Mouse (Mus musculus) heart, embryonic 15.5 days (tissue): Measurements from ENCODE around the gene Pole2. TPM values are rescaled to one million over a fixed set of nuclear protein-coding genes. Genes with fewer than 3 reads are reported as not detected.
A peak's percentile ranks its signal among the peaks of the same experiment; 100 is the strongest.

ENCODE experiments used
- ATAC-seq: fragments of 200-750 bp; cut with Nextera tagmentation; replicated peaks from 2 replicates; pipeline ENCODE4 v1.8.0; 2017; ENCODE audit warnings: low read depth, moderate TSS enrichment; ENCODE audit not compliant: insufficient number of reproducible peaks, insufficient read depth, low FRiP score
- H3K27ac ChIP-seq: fragments of 300-500 bp; sonication (generic); 2 replicates; pipeline ENCODE4 v1.5.1; 2015; ENCODE audit warnings: mild to moderate bottlenecking, inconsistent platforms
- H3K27me3 ChIP-seq: fragments of 300-500 bp; sonication (generic); 2 replicates; pipeline ENCODE4 v1.6.1; 2015; ENCODE audit warnings: inconsistent platforms
- H3K36me3 ChIP-seq: fragments of 300-500 bp; sonication (generic); 2 replicates; pipeline ENCODE4 v1.6.1; 2015; ENCODE audit warnings: mild to moderate bottlenecking, inconsistent platforms
- H3K4me1 ChIP-seq: fragments of 300-500 bp; sonication (generic); replicated peaks from 2 replicates; pipeline ENCODE4 v1.6.1; 2015; ENCODE audit warnings: inconsistent platforms
- H3K4me2 ChIP-seq: fragments of 300-500 bp; sonication (generic); 2 replicates; pipeline ENCODE4 v1.6.1; 2015; ENCODE audit warnings: inconsistent platforms, mild to moderate bottlenecking, moderate library complexity
- H3K4me3 ChIP-seq: fragments of 300-500 bp; sonication (generic); 2 replicates; pipeline ENCODE4 v1.5.1; 2015; ENCODE audit warnings: mild to moderate bottlenecking, inconsistent platforms
- H3K9ac ChIP-seq: fragments of 300-500 bp; sonication (generic); 2 replicates; pipeline ENCODE4 v1.6.1; 2015; ENCODE audit warnings: mild to moderate bottlenecking, inconsistent platforms
- H3K9me3 ChIP-seq: fragments of 300-500 bp; sonication (generic); replicated peaks from 2 replicates; pipeline ENCODE4 v1.6.1; 2016; ENCODE audit warnings: inconsistent platforms
- WGBS: fragments of 180-500 bp; shearing (Covaris S2); methylation state at CpG from one replicate; pipeline ENCODE4 v1.1.7; 2015; ENCODE audit warnings: mixed read lengths; 5-methylcytosine and 5-hydroxymethylcytosine counted together
- microRNA-seq: library from miRNA; unstranded; fragments of <30 nt; microRNA quantifications from one replicate; pipeline ENCODE4, GENCODE M21; 2016
- polyA plus RNA-seq: library from polyadenylated mRNA; unstranded; fragments of >200 nt; fragmentation: Nextera tagmentation; extraction: Ambion mirVana; gene quantifications from 2 replicates; pipeline ENCODE4 v1.2.1, GENCODE M21; 2015

The Pole2 gene
- polyA plus RNA-seq, 1 experiment from 2014 or later, result 12.7 TPM

GRCm38 (mm10) chr12:69158366-69158764 lies 69.6 kb downstream of the Pole2 start:
- H3K4me1 ChIP-seq, result peaks cover 4% of the 10 kb centered on the region
- ATAC-seq, result no peak
- H3K4me2 ChIP-seq, result peak overlapping the region; percentile 63
- H3K27ac ChIP-seq, result peak overlapping the region; percentile 96
- H3K9ac ChIP-seq, result peak overlapping the region; percentile 92
- WGBS, result under 1% methylated on average over 19 of the region's 19 CpGs
- no peaks in the 10 kb centered on the region for H3K27me3 ChIP-seq
- H3K9me3 ChIP-seq, result no peaks in the 10 kb centered on the region
- peaks cover 15% of the 10 kb centered on the region for H3K36me3 ChIP-seq
- peak overlapping the region; percentile 88 for H3K4me3 ChIP-seq

DNA sequence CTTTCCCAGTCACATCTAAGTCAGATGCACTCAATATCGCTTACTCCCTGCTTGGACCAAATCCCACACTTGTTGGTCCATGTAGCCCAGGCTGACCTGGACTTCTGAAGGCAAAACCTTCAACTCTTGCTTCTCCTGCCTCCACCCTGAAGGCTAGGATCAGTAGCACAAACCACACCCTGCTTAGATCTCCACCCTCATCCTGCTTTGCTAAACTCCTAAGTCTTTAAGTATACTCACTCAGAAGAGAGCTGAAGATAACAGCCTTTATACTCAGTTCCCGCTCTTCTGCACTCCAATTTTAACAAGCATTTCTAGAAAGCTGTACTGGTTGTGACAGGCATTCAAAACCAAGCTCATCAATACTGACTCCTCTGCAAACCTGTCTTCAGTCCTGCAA lies 70.9 kb downstream of the Pole2 start:
- Histone ChIP-seq H3K36me3 (peaks cover 15% of the 10 kb centered on the region), H3K4me2 (no peak overlapping the region), H3K9me3 (no peaks in the 10 kb centered on the region), H3K4me1 (peaks cover 4% of the 10 kb centered on the region), H3K9ac (no peak overlapping the region), H3K27me3 (no peaks in the 10 kb centered on the region), H3K4me3 (no peak overlapping the region), H3K27ac (no peak overlapping the region)
- no peak for ATAC-seq
- 90% methylated on average over 2 of the region's 2 CpGs for WGBS

DNA sequence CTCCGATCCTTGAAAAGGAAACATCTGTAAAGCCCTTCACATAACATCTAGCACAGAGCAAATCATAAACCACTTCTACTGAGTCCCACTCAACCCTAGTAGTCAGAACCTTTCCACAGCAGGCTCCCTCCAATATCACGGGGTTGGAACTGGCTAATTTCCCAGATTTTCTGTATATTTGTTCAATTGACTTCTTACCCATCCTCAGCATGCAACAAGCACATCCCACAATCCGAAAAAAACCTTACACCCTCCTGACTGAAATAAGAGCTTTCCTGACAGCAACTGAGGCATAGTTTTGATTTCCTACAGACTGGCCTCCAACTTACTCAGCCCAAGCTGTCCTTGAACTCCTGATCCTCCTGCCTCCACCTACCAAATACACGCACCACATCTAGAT lies 71.6 kb downstream of the Pole2 start:
- Histone ChIP-seq H3K9me3 (no peaks in the 10 kb centered on the region), H3K4me1 (peaks cover 4% of the 10 kb centered on the region), H3K36me3 (peaks cover 15% of the 10 kb centered on the region), H3K9ac (no peak overlapping the region), H3K27ac (no peak overlapping the region), H3K4me3 (no peak overlapping the region), H3K4me2 (no peak overlapping the region), H3K27me3 (no peaks in the 10 kb centered on the region)
- WGBS, result 84% methylated on average over 4 of the region's 4 CpGs
- no peak for ATAC-seq

- peaks cover 15% of the 10 kb centered on the region for H3K36me3 ChIP-seq
- H3K9ac ChIP-seq, result no peak overlapping the region
- no peak overlapping the region for H3K4me3 ChIP-seq
- no peak overlapping the region for H3K27ac ChIP-seq
- 84% methylated on average over 2 of the region's 2 CpGs for WGBS
- no peaks in the 10 kb centered on the region for H3K27me3 ChIP-seq
- no peaks in the 10 kb centered on the region for H3K9me3 ChIP-seq
- ATAC-seq, result no peak
- H3K4me2 ChIP-seq, result no peak overlapping the region
- peaks cover 4% of the 10 kb centered on the region for H3K4me1 ChIP-seq
Observed at GRCm38 (mm10) chr12:69155923-69156322, 72.1 kb downstream of the Pole2 start.

Small RNA genes lying within 50 kb of the gene (microRNA-seq; reads per million reads assigned to microRNA genes)
- gene Gm47287, result not detected
- gene Gm47295, result 0.63 reads per million

Other genes starting within 250 kb of the Pole2 start
- 1,037 and 1,363 TPM in 2 replicates for gene Rps29, start 69.0 kb downstream of the Pole2 start, polyA plus RNA-seq
- gene Lrr1, start 59.4 kb downstream of the Pole2 start, polyA plus RNA-seq, result 10.4 and 12.6 TPM in 2 replicates
- 376 and 496 TPM in 2 replicates for gene Rpl36al, start 44.1 kb downstream of the Pole2 start, polyA plus RNA-seq
- gene Mgat2, start 44.0 kb downstream of the Pole2 start, polyA plus RNA-seq, result 40.1 and 45.2 TPM in 2 replicates
- gene Gm49383, start 31.1 kb downstream of the Pole2 start, polyA plus RNA-seq, result 14.3 and 16.2 TPM in 2 replicates
- gene Dnaaf2, start 29.8 kb downstream of the Pole2 start, polyA plus RNA-seq, result 6.1 and 7.7 TPM in 2 replicates
- 11.2 and 15.0 TPM in 2 replicates for gene Gm49384, start 23.9 kb downstream of the Pole2 start, polyA plus RNA-seq
- gene Klhdc1, start 13.0 kb upstream of the Pole2 start, polyA plus RNA-seq, result 8.0 and 10.9 TPM in 2 replicates
- 122 and 123 TPM in 2 replicates for gene Klhdc2, start 68.5 kb upstream of the Pole2 start, polyA plus RNA-seq
- gene Nemf, start 129.0 kb upstream of the Pole2 start, polyA plus RNA-seq, result 57.6 and 59.3 TPM in 2 replicates
- gene Arf6, start 144.0 kb upstream of the Pole2 start, polyA plus RNA-seq, result 38.2 and 40.5 TPM in 2 replicates
- gene Gm9887, start 144.3 kb upstream of the Pole2 start, polyA plus RNA-seq, result 1.1 and 1.5 TPM in 2 replicates